Mouse (Mus musculus) midbrain, embryonic 12.5 days (tissue): ENCODE data around the gene Dgkb. TPM values are rescaled to one million over a fixed set of nuclear protein-coding genes. Genes with fewer than 3 reads are reported as not detected.

Experiments
- ATAC-seq: fragments of 200-750 bp; cut with Nextera tagmentation; 2 replicates; pipeline ENCODE4 v1.8.0; 2017; ENCODE audit warnings: low read depth, moderate TSS enrichment, moderate library complexity; ENCODE audit not compliant: low FRiP score
- H3K27ac ChIP-seq: fragments of 300-500 bp; sonication (generic); replicated peaks from 2 replicates; pipeline ENCODE4 v1.5.1; 2016; ENCODE audit warnings: mild to moderate bottlenecking
- H3K27me3 ChIP-seq: fragments of 300-500 bp; sonication (generic); 2 replicates; pipeline ENCODE4 v1.6.1; 2016; ENCODE audit warnings: mild to moderate bottlenecking
- H3K36me3 ChIP-seq: fragments of 300-500 bp; sonication (generic); 2 replicates; pipeline ENCODE4 v1.6.1; 2016
- H3K4me1 ChIP-seq: fragments of 300-500 bp; sonication (generic); 2 replicates; pipeline ENCODE4 v1.6.1; 2016
- H3K4me2 ChIP-seq: fragments of 300-500 bp; sonication (generic); replicated peaks from 2 replicates; pipeline ENCODE4 v1.6.1; 2016; ENCODE audit warnings: mild to moderate bottlenecking, moderate library complexity
- H3K4me3 ChIP-seq: fragments of 300-500 bp; sonication (generic); 2 replicates; pipeline ENCODE4 v1.5.1; 2016; ENCODE audit warnings: mild to moderate bottlenecking
- H3K9ac ChIP-seq: fragments of 300-500 bp; sonication (generic); replicated peaks from 2 replicates; pipeline ENCODE4 v1.6.1; 2016; ENCODE audit warnings: mild to moderate bottlenecking, moderate library complexity
- H3K9me3 ChIP-seq: fragments of 300-500 bp; sonication (generic); 2 replicates; pipeline ENCODE4 v1.6.1; 2016; ENCODE audit warnings: mild to moderate bottlenecking
- WGBS: fragments of 180-500 bp; shearing (Covaris S2); methylation state at CpG from one replicate; pipeline ENCODE4 v1.1.7; 2016; 5-methylcytosine and 5-hydroxymethylcytosine counted together
- polyA plus RNA-seq: library from polyadenylated mRNA; unstranded; fragments of >200 nt; fragmentation: Nextera tagmentation; extraction: Ambion mirVana; gene quantifications from 2 replicates; pipeline ENCODE4 v1.2.1, GENCODE M21; 2016

Gene Dgkb
- polyA plus RNA-seq, 1 experiment from 2014 or later: 1.3 TPM

DNA sequence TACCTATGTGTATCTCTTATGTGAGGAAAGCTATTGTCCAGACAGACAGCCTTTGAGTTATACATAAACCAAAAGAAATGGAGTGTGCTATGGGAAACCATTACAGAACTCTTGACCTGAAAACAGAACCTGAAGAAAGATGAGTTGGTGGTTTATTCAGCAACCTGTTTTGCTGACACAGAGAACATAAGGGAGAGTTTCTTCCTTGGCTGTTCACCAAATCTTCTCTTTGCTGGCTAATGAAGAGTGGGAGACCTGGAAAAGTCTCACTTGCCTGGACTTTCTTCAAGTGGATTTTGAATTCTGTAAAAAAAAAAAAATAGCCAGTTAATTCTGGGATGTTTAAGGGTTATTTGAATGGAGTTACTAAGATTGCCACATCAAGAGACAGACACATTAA lies 71.1 kb downstream of the Dgkb start:
- Histone ChIP-seq H3K4me1 (no peaks in the 10 kb centered on the region), H3K27ac (no peak overlapping the region), H3K27me3 (no peaks in the 10 kb centered on the region), H3K9ac (no peak overlapping the region), H3K9me3 (no peaks in the 10 kb centered on the region), H3K4me3 (no peak overlapping the region), H3K4me2 (no peak overlapping the region), H3K36me3 (no peaks in the 10 kb centered on the region)
- no peak for ATAC-seq

DNA sequence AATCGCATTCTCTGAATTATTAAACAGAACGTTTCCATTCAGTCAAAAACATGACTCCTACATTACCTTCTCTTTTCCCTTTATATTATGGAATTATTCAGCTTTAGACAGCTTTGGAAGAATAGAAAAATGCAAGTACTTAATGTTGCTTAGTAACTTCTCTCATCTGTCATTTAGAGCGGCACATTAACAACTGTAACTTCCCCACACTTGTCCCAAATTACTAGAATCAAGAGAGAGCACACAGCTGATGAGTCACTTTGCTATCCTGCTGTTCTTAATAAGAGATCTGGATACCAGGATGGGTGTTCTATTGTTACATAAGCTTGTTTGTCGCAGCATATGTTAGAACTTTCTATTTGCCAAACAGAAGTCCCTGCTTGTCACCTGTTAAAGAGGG lies 71.9 kb downstream of the Dgkb start:
- H3K4me2 ChIP-seq: no peak overlapping the region
- H3K27me3 ChIP-seq: no peaks in the 10 kb centered on the region
- H3K9me3 ChIP-seq: no peaks in the 10 kb centered on the region
- H3K9ac ChIP-seq: no peak overlapping the region
- no peak overlapping the region for H3K4me3 ChIP-seq
- H3K4me1 ChIP-seq: no peaks in the 10 kb centered on the region
- ATAC-seq: no peak
- 78% methylated on average over 4 of the region's 4 CpGs for WGBS
- H3K27ac ChIP-seq: no peak overlapping the region
- no peaks in the 10 kb centered on the region for H3K36me3 ChIP-seq

GRCm38 (mm10) chr12:37891336-37891735 lies 73.8 kb downstream of the Dgkb start:
- H3K9me3 ChIP-seq: no peaks in the 10 kb centered on the region
- H3K36me3 ChIP-seq: no peaks in the 10 kb centered on the region
- 89% methylated on average over 3 of the region's 3 CpGs for WGBS
- no peak overlapping the region for H3K4me3 ChIP-seq
- no peak overlapping the region for H3K27ac ChIP-seq
- no peak overlapping the region for H3K9ac ChIP-seq
- no peak overlapping the region for H3K4me2 ChIP-seq
- no peak for ATAC-seq
- H3K4me1 ChIP-seq: no peaks in the 10 kb centered on the region
- no peaks in the 10 kb centered on the region for H3K27me3 ChIP-seq

DNA sequence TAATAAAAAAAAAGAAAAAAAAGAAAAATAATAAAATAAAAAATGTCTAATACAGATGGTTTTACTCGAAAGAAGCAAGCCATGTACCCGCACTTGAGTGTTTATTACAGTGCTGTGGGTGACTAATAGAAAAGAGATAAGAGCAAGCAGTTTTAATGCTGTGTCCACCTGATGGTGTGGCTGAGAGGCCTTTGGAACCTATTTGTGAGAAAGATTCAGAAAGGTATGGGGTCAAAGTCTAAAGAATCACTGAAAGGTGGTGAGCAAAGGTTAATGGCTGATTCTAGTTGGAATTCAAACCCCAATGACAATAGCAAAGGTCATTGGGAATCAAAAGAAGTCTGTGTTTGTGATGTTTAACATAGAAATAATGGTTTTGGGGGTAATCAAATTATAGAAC lies 124.6 kb downstream of the Dgkb start:
- no peaks in the 10 kb centered on the region for H3K4me1 ChIP-seq
- H3K4me3 ChIP-seq: no peak overlapping the region
- H3K9ac ChIP-seq: no peak overlapping the region
- H3K27me3 ChIP-seq: no peaks in the 10 kb centered on the region
- no peak overlapping the region for H3K4me2 ChIP-seq
- H3K36me3 ChIP-seq: no peaks in the 10 kb centered on the region
- no peak overlapping the region for H3K27ac ChIP-seq
- 91% methylated on average over 2 of the region's 2 CpGs for WGBS
- H3K9me3 ChIP-seq: no peaks in the 10 kb centered on the region
- no peak for ATAC-seq

DNA sequence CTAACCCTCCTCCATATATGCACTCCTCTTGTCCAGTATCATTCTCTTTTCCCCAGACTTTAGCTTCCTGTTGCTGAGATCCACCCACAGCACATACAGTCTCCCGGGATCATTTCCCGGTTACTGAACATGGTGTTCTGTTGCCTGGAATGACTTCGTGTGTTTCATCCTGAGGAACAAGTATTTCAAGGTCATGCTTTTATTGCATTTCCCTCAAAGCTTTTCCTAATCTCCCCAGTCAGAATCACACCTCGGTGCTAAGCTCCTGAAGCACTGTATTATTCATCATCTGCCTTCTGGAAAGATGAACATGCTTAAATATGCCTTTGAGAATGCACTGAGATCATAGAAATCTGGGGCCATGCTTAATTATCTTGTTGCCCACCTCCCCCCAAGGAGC lies 138.7 kb downstream of the Dgkb start:
- Histone ChIP-seq H3K4me1 (no peaks in the 10 kb centered on the region), H3K27me3 (no peaks in the 10 kb centered on the region), H3K36me3 (no peaks in the 10 kb centered on the region), H3K9me3 (0 out of 2 replicates have a peak, but pooled peaks cover 4% of the 10 kb centered on the region), H3K27ac (no peak overlapping the region), H3K4me2 (no peak overlapping the region), H3K4me3 (no peak overlapping the region), H3K9ac (no peak overlapping the region)
- no peak for ATAC-seq
- WGBS: 84% methylated on average over 4 of the region's 4 CpGs

DNA sequence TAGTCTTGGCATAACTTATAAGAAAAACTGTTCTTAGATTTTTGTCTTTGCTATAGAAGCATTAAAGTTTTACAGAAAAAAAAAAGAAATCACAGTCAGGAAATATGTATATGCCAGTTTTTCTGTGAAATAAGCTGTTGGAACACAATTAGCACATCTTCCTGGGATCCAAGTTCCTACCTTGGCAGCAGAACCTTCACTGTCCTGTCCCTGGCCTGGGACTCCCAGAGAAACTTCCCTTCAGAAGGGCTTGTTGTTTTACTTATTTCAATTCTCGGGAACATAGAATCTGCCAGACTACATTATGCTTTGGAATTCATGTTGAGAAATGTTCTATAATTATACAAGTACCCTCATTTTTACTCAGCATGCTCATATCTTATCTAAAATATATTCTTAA lies 154.0 kb downstream of the Dgkb start:
- ATAC-seq: no peak
- Histone ChIP-seq H3K4me3 (no peak overlapping the region), H3K36me3 (no peaks in the 10 kb centered on the region), H3K4me2 (no peak overlapping the region), H3K27ac (no peak overlapping the region), H3K4me1 (no peaks in the 10 kb centered on the region), H3K27me3 (no peaks in the 10 kb centered on the region), H3K9me3 (no peaks in the 10 kb centered on the region), H3K9ac (no peak overlapping the region)
- WGBS: 90% methylated on average over 1 of the region's 1 CpGs

DNA sequence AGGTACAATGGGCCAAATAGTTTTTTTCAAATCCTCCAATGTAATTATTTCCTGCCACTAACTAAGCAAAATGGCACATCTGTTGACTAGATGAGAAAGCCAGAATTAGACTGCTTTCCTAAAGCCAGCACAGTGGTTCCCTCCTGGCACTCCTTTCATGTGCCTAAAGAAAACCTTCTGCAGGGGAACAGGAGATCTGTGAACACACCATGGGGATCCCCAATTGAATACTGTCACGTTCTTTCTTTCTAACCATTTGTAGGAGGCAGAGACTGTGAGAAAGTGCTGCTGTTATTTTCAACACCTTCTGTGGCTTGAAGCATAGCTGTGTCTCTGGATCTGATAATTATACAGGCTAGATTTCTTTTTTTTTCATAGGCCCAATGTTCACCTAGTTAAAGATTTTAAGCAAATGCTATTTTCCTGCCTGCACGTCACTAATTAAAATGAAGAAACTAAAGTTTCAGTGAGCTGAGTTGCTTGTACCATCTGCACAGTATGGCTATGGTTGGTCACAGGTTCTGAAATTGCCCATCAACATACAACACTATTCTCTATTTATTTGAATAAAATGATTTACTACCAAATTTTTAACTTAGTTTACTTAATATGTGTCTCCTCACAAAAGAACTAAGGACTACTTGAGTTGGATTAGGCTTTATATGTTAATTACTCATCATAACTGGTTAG lies 161.1 kb downstream of the Dgkb start:
- no peak overlapping the region for H3K4me2 ChIP-seq
- 39% methylated on average over 2 of the region's 2 CpGs for WGBS
- H3K36me3 ChIP-seq: no peaks in the 10 kb centered on the region
- H3K9me3 ChIP-seq: no peaks in the 10 kb centered on the region
- ATAC-seq: no peak
- H3K27ac ChIP-seq: no peak overlapping the region
- H3K4me3 ChIP-seq: no peak overlapping the region
- H3K9ac ChIP-seq: no peak overlapping the region
- no peaks in the 10 kb centered on the region for H3K4me1 ChIP-seq
- no peaks in the 10 kb centered on the region for H3K27me3 ChIP-seq

GRCm38 (mm10) chr12:37985352-37985751 lies 167.8 kb downstream of the Dgkb start:
- Histone ChIP-seq H3K27ac (no peak overlapping the region), H3K27me3 (no peaks in the 10 kb centered on the region), H3K36me3 (no peaks in the 10 kb centered on the region), H3K4me1 (no peaks in the 10 kb centered on the region), H3K4me2 (no peak overlapping the region), H3K4me3 (no peak overlapping the region), H3K9me3 (no peaks in the 10 kb centered on the region), H3K9ac (no peak overlapping the region)
- WGBS: 79% methylated on average over 1 of the region's 1 CpGs
- no peak for ATAC-seq

- no peaks in the 10 kb centered on the region for H3K4me1 ChIP-seq
- no peak overlapping the region for H3K4me2 ChIP-seq
- no peak overlapping the region for H3K9ac ChIP-seq
- H3K27ac ChIP-seq: no peak overlapping the region
- no peaks in the 10 kb centered on the region for H3K36me3 ChIP-seq
- no peaks in the 10 kb centered on the region for H3K27me3 ChIP-seq
- H3K9me3 ChIP-seq: no peaks in the 10 kb centered on the region
- ATAC-seq: no peak
- H3K4me3 ChIP-seq: no peak overlapping the region
- 61% methylated on average over 1 of the region's 1 CpGs for WGBS
Observed at GRCm38 (mm10) chr12:37988066-37988591, 170.6 kb downstream of the Dgkb start.

DNA sequence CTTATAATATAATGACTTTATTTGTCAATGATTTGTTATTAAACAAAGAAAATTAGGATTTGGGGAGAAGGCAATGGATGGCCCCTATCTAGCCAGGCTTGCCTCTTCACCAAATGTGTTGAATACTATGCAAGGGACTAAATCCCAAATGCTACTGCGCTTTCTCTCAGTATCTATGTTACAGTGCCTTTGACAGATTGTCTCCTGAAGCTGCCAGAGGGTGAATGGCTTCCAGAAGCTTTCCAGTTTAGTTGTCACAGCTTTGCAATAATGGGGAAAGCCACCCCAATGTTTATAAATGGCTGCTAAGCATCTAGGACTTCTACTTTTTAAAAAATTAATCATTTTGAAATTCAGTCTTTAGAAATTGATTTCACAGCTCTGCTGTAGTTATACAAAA lies 175.7 kb downstream of the Dgkb start:
- Histone ChIP-seq H3K9me3 (no peaks in the 10 kb centered on the region), H3K4me1 (no peaks in the 10 kb centered on the region), H3K9ac (no peak overlapping the region), H3K36me3 (no peaks in the 10 kb centered on the region), H3K27me3 (no peaks in the 10 kb centered on the region), H3K4me3 (no peak overlapping the region), H3K27ac (no peak overlapping the region), H3K4me2 (no peak overlapping the region)
- WGBS: 92% methylated on average over 1 of the region's 1 CpGs
- ATAC-seq: no peak

DNA sequence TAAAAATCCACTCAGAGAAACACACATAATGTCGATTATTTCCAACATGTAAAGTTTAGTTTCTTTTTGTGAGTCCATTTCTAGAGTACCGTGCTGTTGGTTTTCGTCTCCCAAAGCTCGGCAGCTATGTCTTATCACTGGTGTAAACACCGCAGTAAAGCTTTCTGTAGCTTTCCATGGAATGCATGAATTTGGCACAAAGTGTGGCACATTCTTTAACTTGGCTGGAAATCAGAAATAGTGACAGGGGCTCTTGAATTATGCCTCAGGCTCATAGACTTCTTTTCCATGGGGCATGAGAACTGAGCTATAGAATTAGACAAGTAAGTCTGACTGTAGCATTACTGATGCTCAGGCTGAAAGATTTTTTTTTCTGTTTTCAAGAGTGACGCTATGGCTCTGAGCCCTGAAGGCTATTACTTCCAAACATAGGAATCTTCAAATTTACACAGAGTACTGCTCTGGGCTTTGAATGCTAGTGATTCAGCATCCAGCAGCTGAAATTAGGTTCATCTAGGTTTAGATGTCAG lies 179.0 kb downstream of the Dgkb start:
- ATAC-seq: no peak
- Histone ChIP-seq H3K4me1 (no peaks in the 10 kb centered on the region), H3K4me3 (no peak overlapping the region), H3K27me3 (no peaks in the 10 kb centered on the region), H3K9me3 (no peaks in the 10 kb centered on the region), H3K27ac (no peak overlapping the region), H3K36me3 (no peaks in the 10 kb centered on the region), H3K9ac (no peak overlapping the region), H3K4me2 (no peak overlapping the region)
- 94% methylated on average over 6 of the region's 6 CpGs for WGBS

DNA sequence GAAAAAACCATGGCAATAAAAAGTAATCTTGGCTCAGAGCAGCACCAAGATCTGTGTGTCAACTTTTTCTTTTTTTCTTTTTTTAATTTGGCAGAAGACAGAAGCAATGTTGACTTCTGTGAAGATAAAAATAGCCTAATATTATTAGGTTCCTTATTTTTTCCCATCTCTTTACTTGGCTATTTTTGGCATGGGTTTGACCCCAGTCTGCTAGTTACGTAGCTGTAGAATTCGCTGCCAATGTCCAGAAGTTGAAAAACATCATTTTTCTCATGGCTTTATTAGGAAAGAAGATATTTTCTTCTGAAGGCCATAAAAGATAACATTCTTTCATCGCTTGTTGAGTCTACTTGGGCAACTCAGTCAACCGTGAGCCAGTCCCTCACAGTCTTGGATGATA lies 200.1 kb downstream of the Dgkb start:
- WGBS: 91% methylated on average over 4 of the region's 4 CpGs
- no peaks in the 10 kb centered on the region for H3K36me3 ChIP-seq
- H3K9ac ChIP-seq: no peak overlapping the region
- H3K4me3 ChIP-seq: no peak overlapping the region
- H3K4me2 ChIP-seq: no peak overlapping the region
- no peaks in the 10 kb centered on the region for H3K27me3 ChIP-seq
- no peak for ATAC-seq
- no peaks in the 10 kb centered on the region for H3K9me3 ChIP-seq
- no peak overlapping the region for H3K27ac ChIP-seq
- H3K4me1 ChIP-seq: no peaks in the 10 kb centered on the region

DNA sequence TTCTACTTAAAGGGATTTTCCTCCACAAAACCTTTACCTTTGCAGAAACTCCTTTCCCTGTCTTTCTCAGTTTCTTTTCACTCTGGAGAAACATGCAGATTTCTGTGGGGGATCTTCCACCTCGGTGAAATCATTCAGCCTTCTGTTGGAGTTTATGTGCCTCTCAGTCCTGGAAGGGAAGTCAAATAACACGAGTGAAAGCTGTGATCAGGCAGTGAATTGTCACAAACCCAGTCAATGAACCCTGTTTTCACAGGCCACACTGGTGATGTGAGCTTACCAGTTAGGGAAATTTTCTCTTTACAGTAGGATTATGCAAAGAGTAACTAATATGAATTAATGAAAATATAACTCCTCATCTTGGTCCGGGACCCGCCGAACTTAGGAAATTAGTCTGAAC lies 229.7 kb downstream of the Dgkb start:
- Histone ChIP-seq H3K36me3 (no peaks in the 10 kb centered on the region), H3K9me3 (no peaks in the 10 kb centered on the region), H3K4me2 (no peak overlapping the region), H3K4me3 (no peak overlapping the region), H3K27me3 (no peaks in the 10 kb centered on the region), H3K27ac (no peak overlapping the region), H3K4me1 (no peaks in the 10 kb centered on the region), H3K9ac (no peak overlapping the region)
- 92% methylated on average over 5 of the region's 5 CpGs for WGBS
- no peak for ATAC-seq
